17 mouse cellular contexts compared by ENCODE assay signal in the genomic region with DNA sequence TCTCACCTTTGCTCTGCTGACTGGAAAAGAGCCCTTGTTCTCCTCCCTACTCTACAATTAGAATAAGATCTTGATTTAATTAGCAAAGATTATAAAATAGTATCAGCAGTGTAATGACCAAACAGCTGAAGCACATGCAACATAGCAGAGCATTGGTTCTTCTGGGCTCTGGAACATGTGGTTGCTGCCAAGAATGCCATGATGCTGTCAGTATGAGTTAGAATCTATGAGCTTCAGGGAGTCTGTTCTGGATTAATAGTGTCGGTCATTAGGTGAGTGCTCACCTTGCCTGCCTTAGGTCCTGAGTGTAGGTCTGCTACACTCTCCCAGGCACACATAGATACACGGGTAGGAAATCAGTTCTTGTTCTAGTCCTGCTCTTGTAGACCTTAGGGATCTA.
"Had no signal": no experiment of that assay in that cellular context is flagged by ENCODE, and none has a peak within 500 bp of the region (broad histone marks: within the 10 kb centered on the region; RNA-seq: fewer than 3 reads in every experiment).

No protein-coding gene starts in this region.

- H3K4me3 ChIP-seq: layer of hippocampus, adult 2 months; limb, embryonic 10.5 days; liver, embryonic 13.5 days; lung, embryonic 15.5 days; megakaryocyte, embryonic 14.5 days; midbrain, embryonic 15.5 days; neural tube, embryonic 13.5 days had no signal

- ATAC-seq: liver, postnatal 0 days; midbrain, embryonic 15.5 days had no signal

- H3K27me3 ChIP-seq: liver, embryonic 13.5 days; lung, embryonic 15.5 days; megakaryocyte, embryonic 14.5 days; midbrain, embryonic 15.5 days; neural tube, embryonic 13.5 days had no signal

- H3K9me3 ChIP-seq: limb, embryonic 10.5 days; liver, embryonic 13.5 days; lung, embryonic 15.5 days; megakaryocyte, embryonic 14.5 days; midbrain, embryonic 15.5 days; neural tube, embryonic 13.5 days had no signal

- H3K27ac ChIP-seq: layer of hippocampus, adult 2 months; limb, embryonic 10.5 days; liver, embryonic 13.5 days; lung, embryonic 15.5 days; macrophage; midbrain, embryonic 15.5 days; neural tube, embryonic 13.5 days had no signal

- H3K4me1 ChIP-seq: limb, embryonic 10.5 days; megakaryocyte, embryonic 14.5 days had no signal

- DNase-seq: kidney, postnatal 10 days; kidney, postnatal 4 days; liver, embryonic 13.5 days; liver, postnatal 0 days; lung, postnatal 14 days; retina, postnatal 1 day; right cerebral cortex, postnatal 4 days; spleen, adult 18-20 months; thymus, adult 18-20 months; thymus, postnatal 36 days had no signal

- H3K36me3 ChIP-seq: midbrain, embryonic 15.5 days had no signal
